Mouse (Mus musculus) small intestine, adult 2 months (tissue): ENCODE measurements around the gene Capn8. TPM values are rescaled to one million over a fixed set of nuclear protein-coding genes. Genes with fewer than 3 reads are reported as not detected.

Source experiments
- H3K27ac ChIP-seq: fragments of 200-500 bp; 2 replicates; pipeline ENCODE4 v1.5.1; 2012; ENCODE audit warnings: low read depth, low read length, control low read depth, inconsistent platforms; ENCODE audit not compliant: insufficient read depth
- H3K27me3 ChIP-seq: fragments of 200-500 bp; 2 replicates; pipeline ENCODE4 v1.6.1; 2012; ENCODE audit warnings: mild to moderate bottlenecking, moderate library complexity, low read length, inconsistent platforms; ENCODE audit not compliant: control insufficient read depth, insufficient read depth
- H3K36me3 ChIP-seq: fragments of 200-500 bp; 2 replicates; pipeline ENCODE4 v1.6.1; 2012; ENCODE audit warnings: mild to moderate bottlenecking, low read length, control low read depth, inconsistent platforms; ENCODE audit not compliant: control insufficient read depth, insufficient read depth
- H3K4me1 ChIP-seq: fragments of 200-500 bp; 2 replicates; pipeline ENCODE4 v1.6.1; 2012; ENCODE audit warnings: low read length, inconsistent platforms, mixed read lengths; ENCODE audit not compliant: control insufficient read depth, insufficient read depth, insufficient read length
- H3K4me3 ChIP-seq: fragments of 200-500 bp; 2 replicates; pipeline ENCODE4 v1.5.1; 2012; ENCODE audit warnings: low read depth, mild to moderate bottlenecking, control low read depth, inconsistent platforms, low read length, moderate library complexity
- CTCF ChIP-seq: fragments of 200-500 bp; IDR thresholded peaks from 2 replicates; pipeline ENCODE4 v1.5.1; 2012; ENCODE audit warnings: low read depth, mild to moderate bottlenecking, control low read depth, inconsistent platforms, low read length, moderate library complexity, mixed read lengths; ENCODE audit not compliant: insufficient replicate concordance, insufficient read length; ENCODE audit errors: extremely low read depth
- POLR2A ChIP-seq: fragments of 200-500 bp; IDR thresholded peaks from 2 replicates; pipeline ENCODE4 v1.6.1; 2012; ENCODE audit warnings: low read depth, mild to moderate bottlenecking, control low read depth, inconsistent platforms, low read length, moderate library complexity
- WGBS: fragments of 180-500 bp; shearing (Covaris S2); methylation state at CpG from one replicate; pipeline ENCODE4 v1.1.7; 2018; 5-methylcytosine and 5-hydroxymethylcytosine counted together
- polyA plus RNA-seq: library from polyadenylated mRNA; depleted of rRNA; stranded (reverse); fragments of >200 nt; gene quantifications from 2 replicates; pipeline ENCODE4 v1.2.3, GENCODE M21; 2012

Capn8 gene
- polyA plus RNA-seq, 1 experiment = 2.4 TPM

GRCm38 (mm10) chr1:182550761-182551160 lies 14.0 kb upstream of the Capn8 start:
- no peak for TF ChIP-seq POLR2A
- no peak for TF ChIP-seq CTCF
- no peaks in the 10 kb centered on the region for H3K27me3 ChIP-seq

GRCm38 (mm10) chr1:182553649-182554375 lies 11.0 kb upstream of the Capn8 start:
- 56% methylated on average over 12 of the region's 12 CpGs for WGBS
- TF ChIP-seq CTCF (peak; percentile 59; the same call in 1 of the 2 replicates), POLR2A (no peak)
- H3K4me1 ChIP-seq = no peaks in the 10 kb centered on the region
- no peaks in the 10 kb centered on the region for H3K27me3 ChIP-seq
- no peaks in the 10 kb centered on the region for H3K36me3 ChIP-seq
- H3K4me3 ChIP-seq = no peak overlapping the region
- no peak overlapping the region for H3K27ac ChIP-seq

More at GRCm38 (mm10) chr1:182550761-182551160, 14.0 kb upstream of the Capn8 start:
- no peaks in the 10 kb centered on the region for H3K36me3 ChIP-seq
- no peak overlapping the region for H3K4me3 ChIP-seq
- H3K4me1 ChIP-seq = no peaks in the 10 kb centered on the region
- 57% methylated on average over 8 of the region's 8 CpGs for WGBS
- H3K27ac ChIP-seq = no peak overlapping the region

- no peak overlapping the region for H3K4me3 ChIP-seq
- TF ChIP-seq CTCF (no peak), POLR2A (no peak)
- peaks cover under 1% of the 10 kb centered on the region; the same call in 1 of the 2 replicates for H3K4me1 ChIP-seq
- no peak overlapping the region for H3K27ac ChIP-seq
- H3K27me3 ChIP-seq = no peaks in the 10 kb centered on the region
- WGBS = 76% methylated on average over 4 of the region's 4 CpGs
- no peaks in the 10 kb centered on the region for H3K36me3 ChIP-seq
Measured at GRCm38 (mm10) chr1:182558271-182558670, 6.5 kb upstream of the Capn8 start.

- TF ChIP-seq CTCF (no peak), POLR2A (no peak)
- WGBS = 84% methylated on average over 11 of the region's 11 CpGs
- H3K27me3 ChIP-seq = no peaks in the 10 kb centered on the region
Measured at GRCm38 (mm10) chr1:182559530-182559929, 5.3 kb upstream of the Capn8 start.

GRCm38 (mm10) chr1:182560390-182561098 lies 4.3 kb upstream of the Capn8 start:
- TF ChIP-seq POLR2A = no peak
- TF ChIP-seq CTCF = peak; percentile 64; the same call in 1 of the 2 replicates
- 11% methylated on average over 3 of the region's 3 CpGs for WGBS
- no peak overlapping the region for H3K27ac ChIP-seq
- no peak overlapping the region for H3K4me3 ChIP-seq
- no peaks in the 10 kb centered on the region for H3K36me3 ChIP-seq
- H3K27me3 ChIP-seq = no peaks in the 10 kb centered on the region
- H3K4me1 ChIP-seq = peaks cover 16% of the 10 kb centered on the region; the same call in 1 of the 2 replicates

More at GRCm38 (mm10) chr1:182559530-182559929, 5.3 kb upstream of the Capn8 start:
- peaks cover 10% of the 10 kb centered on the region; the same call in 1 of the 2 replicates for H3K4me1 ChIP-seq
- H3K36me3 ChIP-seq = no peaks in the 10 kb centered on the region
- no peak overlapping the region for H3K4me3 ChIP-seq
- H3K27ac ChIP-seq = no peak overlapping the region

- Histone ChIP-seq H3K36me3 (no peaks in the 10 kb centered on the region), H3K4me3 (no peak overlapping the region), H3K4me1 (peaks cover 16% of the 10 kb centered on the region; the same call in 1 of the 2 replicates), H3K27ac (no peak overlapping the region), H3K27me3 (no peaks in the 10 kb centered on the region)
- 71% methylated on average over 11 of the region's 11 CpGs for WGBS
- TF ChIP-seq POLR2A = no peak
Measured at GRCm38 (mm10) chr1:182561945-182562514, 2.8 kb upstream of the Capn8 start.

GRCm38 (mm10) chr1:182562576-182563370 lies 2.0 kb upstream of the Capn8 start:
- WGBS = 10% methylated on average over 16 of the region's 16 CpGs
- Histone ChIP-seq H3K27ac (0 out of 2 replicates have a peak overlapping the region, but pooled peaks have one; percentile 3), H3K27me3 (no peaks in the 10 kb centered on the region), H3K36me3 (no peaks in the 10 kb centered on the region), H3K4me3 (peak overlapping the region; percentile 7), H3K4me1 (peaks cover 16% of the 10 kb centered on the region; the same call in 1 of the 2 replicates)
- no peak for TF ChIP-seq CTCF
- no peak for TF ChIP-seq POLR2A
